Comparison of ENCODE assay signal across 20 mouse cellular contexts in genomic region chr15:16834761-16835160, GRCm38 (mm10).
DNase-seq lines count a peak whose midpoint lies in the region; ATAC-seq and TF ChIP-seq lines count a peak whose summit lies in the region.
"Had no signal": no experiment of that assay in that cellular context is flagged by ENCODE, and none has a peak within 500 bp of the region (broad histone marks: within the 10 kb centered on the region; RNA-seq: fewer than 3 reads in every experiment).

No protein-coding gene starts in this region.

- no peak overlapping the region for H3K4me3 ChIP-seq in G1E (ENCODE audit: low read depth, low read length)
- no peak overlapping the region for H3K4me3 ChIP-seq in MEL (ENCODE audit: control insufficient read depth in 1 of 2, insufficient read depth in 1 of 2, low read depth in 2 of 2, low read length in 2 of 2)
- H3K4me3 ChIP-seq in liver, embryonic 12.5 days, result no peak overlapping the region

- H3K36me3 ChIP-seq in G1E (replicated peaks) (no peaks in the 10 kb centered on the region), MEL (ENCODE audit: control insufficient read depth in 1 of 2, insufficient read depth in 2 of 2, low read length in 2 of 2) (peaks cover 0 to 4% of the 10 kb centered on the region in 2 experiments; a peak in 2 of 4 replicates)
- H3K36me3 ChIP-seq in liver, embryonic 12.5 days, result no peaks in the 10 kb centered on the region

- H3K27me3 ChIP-seq in G1E (ENCODE audit: insufficient read depth, low read length) (no peaks in the 10 kb centered on the region), MEL (ENCODE audit: control insufficient read depth in 1 of 2, insufficient read depth in 2 of 2, low read length in 2 of 2) (no peaks in the 10 kb centered on the region)
- no peaks in the 10 kb centered on the region for H3K27me3 ChIP-seq in liver, embryonic 12.5 days (replicated peaks)
- H3K27me3 ChIP-seq: CH12.LX, Patski had no signal

- no peak overlapping the region for H3K27ac ChIP-seq in MEL (ENCODE audit: control insufficient read depth, low read depth, low read length)
- H3K27ac ChIP-seq in liver, embryonic 12.5 days, result no peak overlapping the region

- TF ChIP-seq EP300 in MEL (IDR thresholded peaks at IDR 0.05; ENCODE audit: low read depth in 1 of 2, low read length in 2 of 2), result peak; percentile 72 to 85; a peak in 3 of 4 replicates

- H3K79me2 ChIP-seq in MEL (ENCODE audit: control insufficient read depth, insufficient read depth, low read length, poor library complexity), result no peaks in the 10 kb centered on the region

- TF ChIP-seq POLR2A in MEL (IDR thresholded peaks at IDR 0.05; ENCODE audit: control insufficient read depth in 1 of 2, insufficient read depth in 1 of 2, low read depth in 1 of 2, low read length in 2 of 2, poor library complexity in 1 of 2), result no peak

- peaks cover 17% of the 10 kb centered on the region for H3K4me1 ChIP-seq in G1E (ENCODE audit: insufficient read depth, low read depth, low read length)
- peaks cover 3 to 6% of the 10 kb centered on the region in 2 experiments for H3K4me1 ChIP-seq in MEL (ENCODE audit: control insufficient read depth in 1 of 2, insufficient read depth in 2 of 2, low read length in 2 of 2)
- no peaks in the 10 kb centered on the region for H3K4me1 ChIP-seq in liver, embryonic 12.5 days

- H3K9me3 ChIP-seq in G1E (replicated peaks), result no peaks in the 10 kb centered on the region
- no peaks in the 10 kb centered on the region for H3K9me3 ChIP-seq in MEL (replicated peaks; ENCODE audit: insufficient read depth, low read length)
- no peaks in the 10 kb centered on the region for H3K9me3 ChIP-seq in liver, embryonic 12.5 days (replicated peaks)

- no peak for TF ChIP-seq RAD21 in MEL (IDR thresholded peaks at IDR 0.05; ENCODE audit: low read depth, low read length)

- DNase-seq in G1E (ENCODE audit: low spot score) (no peak), MEL (ENCODE audit: low read depth, low spot score) (peak; percentile 37)
- no peak for DNase-seq in kidney, adult 8-10 months
- DNase-seq: adrenal gland, adult 2 months; adrenal gland, adult 8-10 months; adrenal gland, postnatal 10 days; adrenal gland, postnatal 14 days; adrenal gland, postnatal 25 days; adrenal gland, postnatal 36 days; B cell, adult 2 months; cerebellum, adult 11 months; cerebellum, adult 11-12 months; cerebellum, adult 18-20 months; cerebellum, adult 2 months; cerebellum, adult 8-10 months had no signal

- peak; percentile 51; the same call in 1 of the 2 replicates for ATAC-seq in G1E (ENCODE audit: extremely low read depth, insufficient number of reproducible peaks, low FRiP score, poor library complexity, severe bottlenecking)
- ATAC-seq in liver, embryonic 12.5 days, result no peak
- ATAC-seq: activated CD4-positive, CD25-positive, alpha-beta regulatory T cell, adult 4 months; CD4-positive, CD25-positive, alpha-beta regulatory T cell, adult 4 months; Patski had no signal

- 69% methylated on average over 1 of the region's 1 CpGs for WGBS in liver, embryonic 12.5 days (ENCODE audit: insufficient replicate concordance)

- TF ChIP-seq CTCF in G1E (IDR thresholded peaks at IDR 0.05; ENCODE audit: low read depth, low read length), result no peak
- no peak for TF ChIP-seq CTCF in MEL (IDR thresholded peaks at IDR 0.05 in 2 of 3, conservative IDR thresholded peaks at IDR 0.05 in 1 of 3; ENCODE audit: control insufficient read depth in 1 of 3, insufficient read depth in 1 of 3, low read depth in 2 of 3, low read length in 3 of 3, poor library complexity in 1 of 3, severe bottlenecking in 1 of 3)

- H3K9ac ChIP-seq in MEL (ENCODE audit: control insufficient read depth, low read depth, low read length, poor library complexity, severe bottlenecking), result no peak overlapping the region
- H3K9ac ChIP-seq in liver, embryonic 12.5 days, result no peak overlapping the region

- no peak overlapping the region for H3K4me2 ChIP-seq in liver, embryonic 12.5 days

TF ChIP-seq in MEL, 35 proteins besides CTCF, POLR2A, EP300 and RAD21:
- peak; percentile 76 for TF ChIP-seq GATA1 (IDR thresholded peaks at IDR 0.05; ENCODE audit: low read depth, low read length)
- 0 out of 2 replicates have a peak, but pooled peaks have one; percentile 19 for TF ChIP-seq RCOR1 (IDR thresholded peaks at IDR 0.05; ENCODE audit: low read depth, low read length)
- peak; percentile 56; the same call in 1 of the 2 replicates for TF ChIP-seq TCF12 (IDR thresholded peaks at IDR 0.05; ENCODE audit: low read depth, low read length)
- no peak for TF ChIP-seq NELFE (IDR thresholded peaks at IDR 0.05; ENCODE audit: low read depth, low read length)
- TF ChIP-seq E2F4 (IDR thresholded peaks at IDR 0.05; ENCODE audit: borderline replicate concordance, low read depth, low read length), result no peak
